Mouse (Mus musculus): ENCODE measurements around the gene Abcc3. TPM values are rescaled to one million over a fixed set of nuclear protein-coding genes. Genes with fewer than 3 reads are reported as not detected.

Abcc3 gene
- polyA plus RNA-seq (2015; fragmentation: Nextera tagmentation; extraction: Ambion mirVana): 0.59 and 1.1 TPM in 2 replicates

DNA sequence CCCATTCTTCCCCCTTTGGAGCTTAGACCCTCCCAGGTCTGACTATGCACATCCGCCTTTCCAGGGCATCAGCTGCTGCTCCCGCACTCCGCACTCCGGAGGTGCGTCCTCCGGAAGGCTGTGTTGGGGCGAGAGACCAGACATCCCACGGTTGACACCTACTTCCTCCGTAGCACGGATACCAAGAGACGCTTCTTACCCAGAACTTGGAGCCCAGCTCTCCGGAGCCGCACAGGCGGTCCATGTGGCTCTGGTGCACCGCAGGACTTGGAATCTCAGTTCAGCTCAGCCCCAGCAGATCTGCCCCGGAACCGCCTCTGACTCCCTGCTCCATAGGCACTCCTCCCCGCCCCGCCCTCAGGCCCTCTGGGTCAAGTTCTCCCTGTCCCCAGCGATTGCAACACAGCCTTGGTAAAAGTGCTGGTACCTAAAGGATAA is at the start of gene Abcc3:
Gene Abcc3 (minus strand): TSS at position 326 of the 438 bp plus-strand sequence.
- Histone ChIP-seq H3K9me3 (no peaks in the 10 kb centered on the region), H3K4me2 (replicated peaks) (peak within 1 kb of the TSS; percentile 61), H3K27me3 (peaks cover 20% of the 10 kb centered on the region), H3K4me1 (peaks cover 9% of the 10 kb centered on the region), H3K27ac (no peak within 1 kb of the TSS), H3K9ac (peak within 1 kb of the TSS; percentile 43; the same call in 1 of the 2 replicates), H3K4me3 (peak within 1 kb of the TSS; percentile 30), H3K36me3 (no peaks in the 10 kb centered on the region)
- no peak for ATAC-seq (ENCODE audit: low FRiP score, low read depth)
- WGBS: 9% methylated on average over 20 of the region's 20 CpGs

DNA sequence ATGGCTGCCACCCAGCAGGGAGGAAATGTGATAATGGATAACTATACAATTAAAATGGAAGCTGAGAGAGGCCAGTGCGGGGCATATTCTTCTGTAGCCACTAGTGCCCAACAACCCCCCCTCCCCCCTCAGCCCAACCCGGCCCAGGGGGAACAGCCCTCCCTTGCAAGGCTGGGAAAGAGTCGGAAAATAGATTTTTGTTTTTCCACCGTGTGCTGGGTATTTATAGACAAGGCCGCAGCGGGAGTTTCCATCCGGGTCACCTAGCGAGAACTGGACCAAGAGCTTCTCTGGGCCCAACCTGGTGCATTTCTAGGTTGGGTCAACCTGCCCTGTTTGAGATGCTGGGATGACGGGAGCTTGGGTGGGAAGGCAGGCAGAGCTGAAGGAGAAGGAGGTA is 49.0 kb upstream of the Abcc3 start:
- Histone ChIP-seq H3K4me3 (no peak overlapping the region), H3K36me3 (peaks cover 69% of the 10 kb centered on the region), H3K4me2 (replicated peaks) (no peak overlapping the region), H3K4me1 (peaks cover 56% of the 10 kb centered on the region), H3K9ac (no peak overlapping the region; the same call in 1 of the 2 replicates), H3K27me3 (no peaks in the 10 kb centered on the region), H3K9me3 (no peaks in the 10 kb centered on the region), H3K27ac (peak overlapping the region; percentile 28; the same call in 1 of the 2 replicates)
- ATAC-seq (ENCODE audit: low FRiP score, low read depth): no peak
- WGBS: 54% methylated on average over 9 of the region's 9 CpGs

DNA sequence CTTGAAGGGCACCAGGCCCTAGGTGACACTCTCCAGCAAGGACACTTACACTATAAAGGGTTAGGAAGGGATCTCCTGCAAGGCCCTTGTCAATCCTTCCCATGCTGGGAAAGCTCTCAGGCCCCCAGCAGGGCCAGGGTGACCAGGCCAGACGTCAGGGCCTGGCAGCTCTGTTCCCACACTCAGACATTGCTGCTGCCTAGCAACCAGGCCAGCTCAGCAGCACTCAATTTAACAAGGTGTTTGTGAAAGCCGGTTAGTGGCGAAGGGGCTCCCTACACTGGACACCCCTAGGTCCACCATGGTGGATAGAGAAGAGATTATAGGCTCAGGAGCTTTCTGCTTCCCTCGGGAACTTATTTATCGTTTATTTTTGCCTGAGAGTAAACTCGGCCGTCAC is 48.3 kb upstream of the Abcc3 start:
- H3K4me2 ChIP-seq (replicated peaks): no peak overlapping the region
- 41% methylated on average over 7 of the region's 7 CpGs for WGBS
- peaks cover 54% of the 10 kb centered on the region for H3K4me1 ChIP-seq
- no peak overlapping the region; the same call in 1 of the 2 replicates for H3K9ac ChIP-seq
- no peaks in the 10 kb centered on the region for H3K27me3 ChIP-seq
- ATAC-seq (ENCODE audit: low FRiP score, low read depth): no peak
- H3K9me3 ChIP-seq: no peaks in the 10 kb centered on the region
- H3K27ac ChIP-seq: peak overlapping the region; percentile 28; the same call in 1 of the 2 replicates
- no peak overlapping the region for H3K4me3 ChIP-seq
- H3K36me3 ChIP-seq: peaks cover 75% of the 10 kb centered on the region

DNA sequence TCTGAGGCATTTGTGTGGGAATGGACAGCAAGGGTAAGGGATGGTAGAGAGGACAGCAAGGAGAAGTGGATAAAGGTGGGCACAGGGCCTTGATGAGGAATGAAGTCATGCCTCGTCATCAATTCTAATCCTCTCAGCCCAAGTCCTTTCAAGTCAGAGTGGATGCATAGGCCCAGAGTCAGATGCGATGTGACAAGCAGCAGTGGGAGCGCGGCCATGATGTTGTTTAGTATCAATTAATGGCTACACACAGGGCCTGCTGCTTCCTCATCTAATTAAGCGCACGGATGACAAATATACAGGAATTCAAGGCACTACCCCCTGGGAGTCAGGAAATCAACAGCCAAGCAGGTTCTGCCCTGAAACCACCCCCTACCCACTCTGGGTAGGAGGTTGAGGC is 47.6 kb upstream of the Abcc3 start:
- no peak overlapping the region for H3K9ac ChIP-seq
- no peak overlapping the region for H3K4me3 ChIP-seq
- H3K27ac ChIP-seq: no peak overlapping the region
- H3K4me1 ChIP-seq: peaks cover 47% of the 10 kb centered on the region
- H3K9me3 ChIP-seq: no peaks in the 10 kb centered on the region
- no peak for ATAC-seq (ENCODE audit: low FRiP score, low read depth)
- peaks cover 80% of the 10 kb centered on the region for H3K36me3 ChIP-seq
- H3K27me3 ChIP-seq: no peaks in the 10 kb centered on the region
- no peak overlapping the region for H3K4me2 ChIP-seq (replicated peaks)
- 80% methylated on average over 6 of the region's 6 CpGs for WGBS

DNA sequence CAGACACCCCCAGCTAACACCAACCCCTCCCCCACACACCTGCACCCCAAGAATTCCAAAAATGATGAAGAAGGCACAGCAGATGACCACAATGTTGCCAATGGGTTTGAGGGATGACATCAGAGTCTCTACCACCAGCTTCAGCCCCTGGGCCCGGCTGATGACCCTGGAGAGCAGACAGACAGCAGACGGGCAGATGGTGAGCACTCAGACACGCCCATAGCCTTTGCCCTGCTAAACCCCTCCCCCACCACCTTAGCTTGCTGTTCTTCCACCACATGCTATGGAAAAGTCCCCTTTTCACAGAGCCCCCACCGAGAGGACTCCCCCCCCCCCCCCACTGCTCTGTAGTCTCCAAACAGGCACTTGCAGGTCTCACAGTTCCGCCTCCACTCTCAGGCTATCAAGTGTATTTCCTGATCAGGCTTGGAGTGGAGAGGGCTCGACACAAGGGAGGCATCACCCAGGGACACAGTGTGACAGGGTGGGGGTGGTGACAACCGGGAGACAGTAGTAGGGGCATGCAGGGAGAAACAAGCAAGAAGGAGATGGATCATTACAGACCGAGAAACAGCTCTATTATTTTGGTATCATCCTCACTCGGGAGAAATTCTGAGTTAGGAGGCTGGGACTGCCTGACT is 36.3 kb upstream of the Abcc3 start:
- H3K27me3 ChIP-seq: peaks cover 3% of the 10 kb centered on the region; the same call in 1 of the 2 replicates
- H3K4me1 ChIP-seq: peaks cover 58% of the 10 kb centered on the region
- no peak overlapping the region for H3K9ac ChIP-seq
- peak overlapping the region; percentile 90 for H3K27ac ChIP-seq
- ATAC-seq (ENCODE audit: low FRiP score, low read depth): peak; percentile 10
- no peaks in the 10 kb centered on the region for H3K9me3 ChIP-seq
- 18% methylated on average over 9 of the region's 9 CpGs for WGBS
- H3K4me2 ChIP-seq (replicated peaks): peak overlapping the region; percentile 53
- H3K4me3 ChIP-seq: no peak overlapping the region
- H3K36me3 ChIP-seq: peaks cover 82% of the 10 kb centered on the region

DNA sequence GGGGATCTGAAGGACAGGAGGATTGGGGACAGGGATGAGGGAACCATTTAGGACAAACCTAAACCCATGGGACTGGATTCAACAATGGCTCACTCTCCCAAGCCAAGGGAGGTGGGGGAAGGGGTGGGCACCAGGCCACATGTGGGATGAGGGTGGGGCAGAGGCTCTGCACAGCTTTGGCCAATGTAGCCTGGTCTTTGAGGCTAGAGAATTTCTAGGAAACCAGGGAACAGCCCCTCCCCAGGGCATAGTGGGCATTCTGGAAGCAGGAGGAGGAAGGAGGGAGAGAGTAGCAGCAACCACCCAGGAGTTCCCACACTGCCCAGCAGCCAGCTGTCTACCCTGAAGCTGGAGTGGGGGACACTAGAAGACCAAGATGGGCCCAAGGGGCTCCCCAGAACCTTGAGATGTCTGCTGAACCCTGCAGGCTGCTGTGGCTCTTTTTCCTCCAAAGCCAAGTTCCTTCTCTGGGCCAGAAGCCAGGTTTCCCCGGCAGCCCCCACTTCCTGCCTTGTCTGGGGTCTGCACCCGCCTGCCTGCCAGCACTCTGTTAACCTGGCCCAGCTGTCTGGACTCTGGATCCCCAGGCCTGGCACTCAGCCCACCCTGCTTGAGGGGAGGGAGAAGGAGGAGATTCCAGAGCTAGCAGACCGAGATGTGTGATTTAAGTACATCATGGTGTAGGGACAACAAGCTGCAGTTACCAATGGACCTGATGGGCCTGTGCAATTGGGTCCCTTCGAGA is 35.5 kb upstream of the Abcc3 start:
- Histone ChIP-seq H3K4me3 (no peak overlapping the region), H3K4me2 (replicated peaks) (peak overlapping the region; percentile 53), H3K27ac (peak overlapping the region; percentile 90), H3K9ac (no peak overlapping the region), H3K27me3 (no peaks in the 10 kb centered on the region), H3K36me3 (peaks cover 82% of the 10 kb centered on the region), H3K9me3 (no peaks in the 10 kb centered on the region), H3K4me1 (peaks cover 67% of the 10 kb centered on the region)
- peak; percentile 92 for ATAC-seq (ENCODE audit: low FRiP score, low read depth)
- WGBS: 7% methylated on average over 4 of the region's 4 CpGs

DNA sequence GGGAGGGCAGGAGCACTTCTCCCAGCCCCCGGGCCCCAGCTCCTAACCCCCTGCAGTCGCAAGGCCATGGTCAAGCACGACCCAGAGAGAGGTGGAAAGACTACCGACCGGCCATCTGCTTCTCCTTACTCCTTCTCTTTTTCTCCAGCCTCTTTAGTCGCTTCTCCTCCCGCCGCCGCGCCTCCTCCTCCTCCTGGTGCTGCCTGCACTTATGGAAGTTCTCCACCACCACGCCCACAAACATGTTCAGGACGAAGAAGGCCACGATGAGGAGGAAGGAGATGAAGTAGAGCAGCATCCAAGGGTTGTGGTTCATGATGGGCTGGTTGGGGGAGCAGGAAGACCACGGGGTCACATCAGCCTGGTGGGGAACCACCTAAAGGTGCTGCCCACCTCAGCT is 32.9 kb upstream of the Abcc3 start:
- no peak overlapping the region for H3K27ac ChIP-seq
- H3K4me2 ChIP-seq (replicated peaks): no peak overlapping the region
- no peaks in the 10 kb centered on the region for H3K27me3 ChIP-seq
- no peak for ATAC-seq (ENCODE audit: low FRiP score, low read depth)
- H3K4me3 ChIP-seq: no peak overlapping the region
- H3K36me3 ChIP-seq: peaks cover 81% of the 10 kb centered on the region
- WGBS: 61% methylated on average over 14 of the region's 14 CpGs
- H3K9me3 ChIP-seq: no peaks in the 10 kb centered on the region
- peaks cover 79% of the 10 kb centered on the region for H3K4me1 ChIP-seq
- peak overlapping the region; percentile 48; the same call in 1 of the 2 replicates for H3K9ac ChIP-seq

DNA sequence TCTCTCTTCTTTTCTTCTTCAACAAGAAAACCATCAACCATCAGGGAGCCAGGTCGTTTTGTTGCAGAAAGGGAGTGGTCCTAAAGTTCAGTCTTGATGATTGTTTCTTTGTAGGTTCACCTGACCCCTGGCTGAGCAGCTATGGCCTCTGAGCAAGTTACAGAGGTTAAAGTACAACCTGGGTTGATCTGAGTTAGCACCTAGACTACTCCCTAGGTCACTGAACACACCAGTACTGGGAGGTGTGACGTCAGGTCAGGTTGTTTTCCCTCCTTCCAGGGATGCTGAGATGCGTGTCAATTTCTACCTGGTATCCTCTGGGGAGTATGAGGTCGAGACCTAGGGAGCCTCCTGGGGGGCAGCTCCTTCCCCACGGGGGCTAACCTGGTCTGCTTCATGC is 32.4 kb upstream of the Abcc3 start:
- no peak overlapping the region for H3K4me2 ChIP-seq (replicated peaks)
- H3K9ac ChIP-seq: peak overlapping the region; percentile 48; the same call in 1 of the 2 replicates
- no peaks in the 10 kb centered on the region for H3K9me3 ChIP-seq
- H3K27me3 ChIP-seq: no peaks in the 10 kb centered on the region
- H3K36me3 ChIP-seq: peaks cover 79% of the 10 kb centered on the region
- 34% methylated on average over 5 of the region's 5 CpGs for WGBS
- H3K27ac ChIP-seq: no peak overlapping the region; the same call in 1 of the 2 replicates
- no peak for ATAC-seq (ENCODE audit: low FRiP score, low read depth)
- H3K4me1 ChIP-seq: peaks cover 75% of the 10 kb centered on the region
- H3K4me3 ChIP-seq: no peak overlapping the region

DNA sequence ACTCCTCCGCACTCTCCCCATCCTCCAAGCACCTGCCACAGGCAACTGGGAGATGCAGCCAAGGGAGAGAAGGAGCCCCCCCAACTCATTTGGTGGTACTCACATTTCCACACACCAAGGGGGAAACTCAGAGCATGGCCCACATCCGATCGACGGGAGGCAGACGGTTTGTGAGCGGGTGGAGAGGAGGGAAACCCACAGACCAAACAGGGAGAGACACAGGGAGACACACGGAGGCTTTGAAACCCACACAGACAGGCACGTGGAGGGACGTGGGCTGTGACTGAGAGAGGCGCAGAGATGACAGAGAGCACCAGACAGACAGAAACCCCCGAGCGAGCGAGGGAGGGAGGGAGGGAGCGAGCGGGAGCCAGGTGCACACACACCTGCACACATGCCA is 31.6 kb upstream of the Abcc3 start:
- Histone ChIP-seq H3K4me3 (no peak overlapping the region), H3K36me3 (peaks cover 79% of the 10 kb centered on the region), H3K27ac (no peak overlapping the region), H3K4me1 (peaks cover 66% of the 10 kb centered on the region), H3K9ac (no peak overlapping the region), H3K27me3 (no peaks in the 10 kb centered on the region), H3K4me2 (replicated peaks) (no peak overlapping the region), H3K9me3 (no peaks in the 10 kb centered on the region)
- 52% methylated on average over 15 of the region's 15 CpGs for WGBS
- no peak for ATAC-seq (ENCODE audit: low FRiP score, low read depth)

DNA sequence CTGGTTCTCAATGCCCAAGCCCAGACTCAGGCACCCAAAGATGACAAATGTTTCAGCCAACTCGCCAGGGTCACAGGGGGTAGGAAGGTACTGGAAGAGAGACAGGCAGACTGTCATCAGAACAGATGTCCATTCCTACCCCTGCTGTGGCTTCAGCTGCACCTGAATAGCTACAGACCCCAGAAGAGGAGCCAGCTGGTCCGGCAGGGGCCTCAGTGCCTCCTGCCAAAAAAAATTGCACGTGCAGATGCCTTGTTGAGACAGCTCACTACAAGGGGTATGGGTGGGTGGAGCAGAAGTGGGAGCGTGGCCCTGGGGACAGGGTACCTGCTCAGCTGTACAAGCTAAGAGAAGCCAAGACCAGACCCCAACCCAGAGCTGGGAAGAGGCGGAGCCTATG is 31.1 kb upstream of the Abcc3 start:
- no peak overlapping the region for H3K4me2 ChIP-seq (replicated peaks)
- peaks cover 61% of the 10 kb centered on the region for H3K4me1 ChIP-seq
- 55% methylated on average over 5 of the region's 5 CpGs for WGBS
- no peak for ATAC-seq (ENCODE audit: low FRiP score, low read depth)
- peak overlapping the region; percentile 28; the same call in 1 of the 2 replicates for H3K27ac ChIP-seq
- no peak overlapping the region for H3K4me3 ChIP-seq
- no peak overlapping the region for H3K9ac ChIP-seq
- H3K36me3 ChIP-seq: peaks cover 83% of the 10 kb centered on the region
- H3K9me3 ChIP-seq: no peaks in the 10 kb centered on the region
- H3K27me3 ChIP-seq: no peaks in the 10 kb centered on the region

DNA sequence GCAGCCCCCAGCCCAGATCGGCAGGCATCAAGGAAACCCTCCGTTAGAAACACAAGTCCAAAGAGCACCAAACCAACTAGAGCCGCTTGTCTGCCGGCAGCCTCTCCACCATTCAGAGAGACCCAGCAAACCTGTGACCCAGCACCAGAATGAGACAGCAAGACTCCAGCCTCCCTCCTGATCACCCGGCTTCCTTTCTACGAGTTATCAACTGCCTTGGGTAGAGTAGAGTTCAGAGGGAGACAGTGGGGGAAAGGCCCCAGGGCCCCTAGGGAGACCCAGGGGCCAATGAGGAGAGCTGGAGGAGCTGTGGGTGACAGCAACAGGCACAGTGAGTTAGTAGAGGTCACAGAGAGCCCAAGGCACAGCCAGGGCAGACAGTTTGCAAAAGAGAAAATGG is 28.2 kb upstream of the Abcc3 start:
- H3K4me2 ChIP-seq (replicated peaks): no peak overlapping the region
- peaks cover 95% of the 10 kb centered on the region for H3K36me3 ChIP-seq
- no peak overlapping the region for H3K27ac ChIP-seq
- 59% methylated on average over 6 of the region's 6 CpGs for WGBS
- no peaks in the 10 kb centered on the region for H3K9me3 ChIP-seq
- H3K4me3 ChIP-seq: no peak overlapping the region
- H3K9ac ChIP-seq: no peak overlapping the region
- H3K27me3 ChIP-seq: no peaks in the 10 kb centered on the region
- H3K4me1 ChIP-seq: peaks cover 35% of the 10 kb centered on the region
- no peak for ATAC-seq (ENCODE audit: low FRiP score, low read depth)

DNA sequence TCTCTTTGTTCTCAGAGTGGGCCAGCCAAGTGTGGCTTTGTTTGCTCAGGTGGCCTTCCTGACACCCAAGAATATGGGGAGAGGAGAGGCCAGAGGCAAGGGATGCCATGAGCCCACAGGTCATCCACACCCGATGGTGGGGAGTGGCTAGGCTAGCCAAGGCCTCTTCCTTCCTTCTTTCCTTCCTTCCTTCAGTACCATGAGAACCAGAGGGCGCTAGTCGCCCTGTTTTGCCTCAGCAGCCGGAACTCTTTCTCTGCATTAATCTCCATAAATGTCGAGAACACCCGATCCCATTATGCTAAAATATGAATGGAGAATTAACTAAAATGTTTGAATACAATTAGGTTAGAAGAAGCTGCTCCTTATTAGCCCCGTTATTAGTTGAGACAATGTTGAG is 27.5 kb upstream of the Abcc3 start:
- Histone ChIP-seq H3K4me2 (replicated peaks) (no peak overlapping the region), H3K27ac (no peak overlapping the region), H3K36me3 (peaks cover 95% of the 10 kb centered on the region), H3K4me3 (no peak overlapping the region), H3K4me1 (peaks cover 33% of the 10 kb centered on the region), H3K9me3 (no peaks in the 10 kb centered on the region), H3K9ac (no peak overlapping the region), H3K27me3 (no peaks in the 10 kb centered on the region)
- no peak for ATAC-seq (ENCODE audit: low FRiP score, low read depth)
- 31% methylated on average over 7 of the region's 7 CpGs for WGBS

Measured in limb, embryonic 13.5 days (tissue).